Mouse (Mus musculus): ENCODE data around the gene Pias3.
"Not testable (repeated sequence)": the region's sequence is repeated elsewhere in the genome, so short reads cannot be mapped to it uniquely, and the experiment has no call there.

Gene Pias3

GRCm38 (mm10) chr3:96686057-96686456 is 10.1 kb upstream of the Pias3 start:
- DNase-seq, result not testable (repeated sequence)

GRCm38 (mm10) chr3:96688854-96689253 is 7.3 kb upstream of the Pias3 start:
- DNase-seq, result no peak

GRCm38 (mm10) chr3:96690298-96690697 is 5.9 kb upstream of the Pias3 start:
- no peak for DNase-seq

GRCm38 (mm10) chr3:96692506-96692905 is 3.7 kb upstream of the Pias3 start:
- DNase-seq, result no peak

- DNase-seq, result no peak
These were observed 2.6 kb upstream of the Pias3 start for GRCm38 (mm10) chr3:96693579-96693978.

- DNase-seq, result peak; percentile 87 to 91
These were observed 865 bp downstream of the Pias3 start for GRCm38 (mm10) chr3:96696766-96697732.

GRCm38 (mm10) chr3:96698993-96699690 is 3.0 kb downstream of the Pias3 start:
- no peak for DNase-seq

GRCm38 (mm10) chr3:96700376-96700775 is 4.2 kb downstream of the Pias3 start:
- peak in 1 of 2 experiments; percentile 29 for DNase-seq

GRCm38 (mm10) chr3:96701003-96701402 is 4.8 kb downstream of the Pias3 start:
- no peak for DNase-seq

GRCm38 (mm10) chr3:96704778-96705177 is 8.6 kb downstream of the Pias3 start:
- peak in 1 of 2 experiments; percentile 39 for DNase-seq

- DNase-seq, result no peak
These were observed 10.0 kb downstream of the Pias3 start for GRCm38 (mm10) chr3:96706217-96706616.

- no peak for DNase-seq
These were observed 10.8 kb downstream of the Pias3 start for GRCm38 (mm10) chr3:96706984-96707383.

GRCm38 (mm10) chr3:96707903-96708683 is 11.9 kb downstream of the Pias3 start, which contains the start of gene Nudt17:
TSS of gene Nudt17 (minus strand) at chr3:96708562.
- DNase-seq, result peak; percentile 52 to 86

GRCm38 (mm10) chr3:96708684-96709064 is 12.5 kb downstream of the Pias3 start:
- no peak for DNase-seq

- no peak for DNase-seq
These were observed 18.1 kb downstream of the Pias3 start for GRCm38 (mm10) chr3:96714286-96714685.

GRCm38 (mm10) chr3:96715854-96716253 is 19.7 kb downstream of the Pias3 start:
- no peak for DNase-seq

GRCm38 (mm10) chr3:96719173-96719572 is 23.0 kb downstream of the Pias3 start:
- no peak for DNase-seq

- DNase-seq, result peak; percentile 91 to 94
These were observed 31.2 kb downstream of the Pias3 start, which contains the start of the genes Polr3c and Rnf115 for GRCm38 (mm10) chr3:96727343-96727827. TSS of gene Polr3c (minus strand) at chr3:96727628. TSS of gene Rnf115 (plus strand) at chr3:96727664.

- no peak for DNase-seq
These were observed 31.8 kb downstream of the Pias3 start for GRCm38 (mm10) chr3:96727828-96728633.

GRCm38 (mm10) chr3:96728634-96729402 is 32.6 kb downstream of the Pias3 start:
- DNase-seq, result no peak

GRCm38 (mm10) chr3:96729403-96729784 is 33.2 kb downstream of the Pias3 start:
- no peak for DNase-seq
